Mouse (Mus musculus) spleen, adult 12 weeks (tissue): ENCODE results near the gene Cntnap2.

Source experiments
- DNase-seq: peaks from one replicate; pipeline ENCODE4 v3.0.0; 2022; ENCODE audit warnings: low spot score

The Cntnap2 gene

GRCm38 (mm10) chr6:45059091-45059490 lies at the start of gene Cntnap2:
TSS of gene Cntnap2 (plus strand) at chr6:45059357.
- DNase-seq = no peak

- DNase-seq = no peak
Observed at GRCm38 (mm10) chr6:45026011-45026682, 33.0 kb upstream of the Cntnap2 start.

DNA sequence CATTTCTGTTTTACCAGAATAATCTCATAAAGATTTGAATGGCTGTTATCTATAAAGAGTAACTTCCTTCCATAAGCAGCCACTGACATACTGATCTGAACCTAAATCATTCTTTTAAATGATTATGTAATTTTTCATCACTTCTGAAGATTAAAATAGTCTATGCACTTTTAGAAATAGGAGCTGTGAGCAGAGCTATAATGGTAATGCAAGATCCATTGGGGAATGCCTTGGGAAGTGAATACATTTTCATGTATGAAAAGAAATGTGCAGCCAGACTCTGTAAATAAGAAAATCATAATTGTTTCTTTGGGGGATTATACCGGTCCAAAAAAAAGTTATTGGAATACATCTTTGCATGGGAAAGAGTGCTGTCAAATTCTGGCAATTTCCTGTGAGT lies 19.7 kb upstream of the Cntnap2 start:
- DNase-seq = no peak

GRCm38 (mm10) chr6:45059556-45060471 lies 657 bp downstream of the Cntnap2 start:
- no peak for DNase-seq

- no peak for DNase-seq
Observed at GRCm38 (mm10) chr6:45062214-45062997, 3.2 kb downstream of the Cntnap2 start.

DNA sequence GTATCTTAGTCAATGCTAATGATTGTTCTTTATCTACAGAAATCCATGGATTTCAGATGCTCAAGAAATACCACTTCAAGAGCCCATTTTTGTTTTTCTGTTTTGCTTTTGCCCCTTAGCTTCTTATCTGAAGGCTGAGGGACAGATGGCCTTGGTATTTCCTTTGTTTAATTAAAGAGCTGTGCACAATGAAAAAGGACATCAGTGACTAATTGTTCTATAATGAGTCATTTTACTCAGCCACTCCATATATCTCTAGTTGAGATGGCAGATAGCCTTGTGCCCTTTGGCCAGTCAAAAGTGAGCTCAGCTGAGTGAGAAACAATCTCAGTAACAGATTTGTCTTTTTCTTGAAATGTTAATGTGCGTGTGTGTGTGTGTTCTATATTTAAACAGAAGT lies 29.1 kb downstream of the Cntnap2 start:
- no peak for DNase-seq

DNA sequence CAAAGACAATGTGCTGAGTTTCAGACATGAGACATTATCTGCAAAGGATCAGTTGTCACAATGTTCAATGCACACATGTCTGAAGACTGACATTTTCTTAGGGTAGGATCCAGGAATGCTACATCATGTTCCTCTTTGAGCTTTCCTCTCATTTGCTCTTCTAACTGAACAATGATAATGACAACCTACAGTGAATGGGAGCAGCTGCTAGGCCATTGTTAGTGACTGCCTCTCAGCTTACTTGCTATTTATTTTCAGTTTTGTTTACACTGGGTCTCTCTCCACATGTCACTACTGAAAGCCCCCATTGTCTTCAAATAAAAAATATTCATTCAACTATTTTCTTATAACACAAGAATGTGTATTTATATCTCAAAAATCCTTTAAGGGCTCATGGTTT lies 54.5 kb downstream of the Cntnap2 start:
- DNase-seq = no peak

GRCm38 (mm10) chr6:45144882-45145281 lies 85.7 kb downstream of the Cntnap2 start:
- DNase-seq = no peak

DNA sequence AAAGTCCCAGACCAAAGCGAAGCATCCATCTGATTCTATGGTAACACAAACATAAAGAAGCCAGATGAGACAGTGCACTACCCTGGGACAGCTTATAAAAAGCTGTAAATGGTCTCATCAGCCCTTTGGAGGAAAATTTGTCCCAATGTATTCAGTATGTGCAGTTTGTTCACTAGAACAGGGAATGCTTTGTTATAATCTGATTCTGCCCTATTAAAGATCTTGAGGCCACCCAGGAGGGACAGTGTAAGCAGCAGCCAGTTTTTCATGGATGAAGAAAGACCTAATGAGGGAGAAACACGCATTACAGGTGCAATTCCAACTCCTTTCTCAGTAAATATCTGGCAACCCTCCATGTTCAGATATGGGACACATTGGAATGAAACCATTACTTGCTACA lies 145.9 kb downstream of the Cntnap2 start:
- DNase-seq = no peak

GRCm38 (mm10) chr6:45214330-45214729 lies 155.2 kb downstream of the Cntnap2 start:
- DNase-seq = no peak

DNA sequence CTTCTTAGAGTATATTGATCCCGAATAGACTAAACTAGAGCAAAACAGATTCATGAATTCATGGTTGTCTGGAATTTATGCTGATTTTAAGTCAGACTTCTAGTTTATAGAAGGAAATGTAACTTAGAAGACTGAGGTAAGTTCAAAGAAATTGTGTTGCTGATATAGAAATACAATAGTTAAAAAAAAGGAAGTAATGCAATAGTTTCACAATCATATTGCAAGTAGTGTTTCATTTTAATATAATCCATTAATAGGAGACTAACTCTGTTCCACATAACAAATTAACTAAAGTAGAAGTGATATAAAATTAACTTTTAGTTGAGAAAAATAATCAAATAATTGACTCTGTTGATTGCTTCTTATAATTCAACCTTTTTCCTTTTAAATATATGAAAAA lies 169.8 kb downstream of the Cntnap2 start:
- no peak for DNase-seq

- DNase-seq = no peak
Observed at GRCm38 (mm10) chr6:45232571-45232970, 173.4 kb downstream of the Cntnap2 start.

DNA sequence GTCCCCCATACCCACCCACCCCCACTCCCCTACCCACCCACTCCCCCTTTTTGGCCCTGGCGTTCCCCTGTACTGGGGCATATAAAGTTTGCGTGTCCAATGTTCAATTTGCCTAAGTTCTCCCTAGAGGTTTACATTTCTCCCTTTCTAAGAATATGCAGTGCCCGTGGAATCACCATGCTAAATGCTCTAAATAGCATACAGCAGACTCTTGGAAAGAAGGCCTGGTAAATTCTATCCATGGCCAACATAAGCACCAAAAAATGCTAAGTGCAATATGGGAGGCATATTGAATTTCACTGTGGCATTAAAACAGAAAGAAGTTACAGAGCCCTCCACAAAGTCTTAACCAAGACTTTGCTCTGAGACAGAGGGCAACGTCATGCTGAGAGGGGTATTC lies 177.4 kb downstream of the Cntnap2 start:
- no peak for DNase-seq

- DNase-seq = no peak
Observed at GRCm38 (mm10) chr6:45238117-45238516, 179.0 kb downstream of the Cntnap2 start.

- no peak for DNase-seq
Observed at GRCm38 (mm10) chr6:45241218-45241617, 182.1 kb downstream of the Cntnap2 start.

DNA sequence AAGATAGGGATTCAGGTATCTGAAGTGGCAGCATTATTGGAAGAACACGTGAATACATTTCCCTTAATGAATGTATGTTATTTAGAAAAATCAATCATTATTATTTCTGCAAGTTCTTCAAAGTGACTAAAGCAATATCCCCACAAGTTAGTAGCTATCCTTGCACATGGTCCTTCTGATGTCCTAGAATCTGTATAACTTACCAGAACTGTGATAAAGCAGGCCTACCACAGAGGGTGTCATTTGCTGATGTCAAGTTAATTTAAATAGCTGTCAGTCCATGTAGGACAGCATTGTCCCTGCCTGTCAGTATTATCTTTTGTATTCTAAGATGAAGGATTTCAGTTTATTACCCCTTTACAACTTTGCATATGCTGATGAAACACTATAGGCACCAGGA lies 185.5 kb downstream of the Cntnap2 start:
- no peak for DNase-seq

- DNase-seq = no peak
Observed at GRCm38 (mm10) chr6:45258047-45258446, 198.9 kb downstream of the Cntnap2 start.

DNA sequence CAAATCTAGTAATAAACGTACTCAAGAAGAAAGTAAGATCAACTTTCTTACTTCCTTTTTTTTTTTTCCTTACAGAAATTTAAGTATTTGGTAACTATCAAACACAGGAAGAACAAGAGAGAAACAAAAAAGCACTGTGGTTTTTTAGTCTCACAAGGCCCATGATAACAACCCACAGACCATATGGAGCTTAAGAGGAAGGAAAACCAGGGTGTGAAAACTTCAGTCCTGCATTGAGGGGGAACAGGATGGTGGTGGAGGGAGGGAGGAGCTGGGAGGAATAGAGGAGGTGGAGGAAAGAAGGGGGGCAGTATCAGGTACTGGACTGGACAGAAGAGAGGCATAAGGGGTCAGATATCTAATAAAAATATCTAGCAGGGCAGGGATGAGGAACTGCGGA lies 212.4 kb downstream of the Cntnap2 start:
- DNase-seq = no peak

GRCm38 (mm10) chr6:45273259-45273775 lies 214.2 kb downstream of the Cntnap2 start:
- no peak for DNase-seq

DNA sequence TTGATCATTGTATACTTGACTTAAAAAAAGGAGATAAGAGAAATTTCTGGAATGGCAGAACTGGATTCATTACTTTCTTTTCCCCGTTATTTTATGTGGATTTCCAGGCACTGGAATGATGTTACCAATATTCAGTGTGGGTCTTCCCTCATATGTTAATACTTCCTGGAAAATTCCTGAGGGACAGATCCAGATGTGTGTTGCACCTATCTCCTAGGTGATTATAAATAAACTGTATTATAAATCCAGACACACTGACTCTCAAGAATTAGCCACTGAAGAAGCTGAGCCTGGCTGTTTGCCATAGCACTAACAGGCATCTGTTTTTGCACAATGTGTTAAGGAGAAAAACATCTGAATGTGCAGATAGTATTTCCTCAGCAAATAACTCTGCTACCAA lies 231.0 kb downstream of the Cntnap2 start:
- no peak for DNase-seq

DNA sequence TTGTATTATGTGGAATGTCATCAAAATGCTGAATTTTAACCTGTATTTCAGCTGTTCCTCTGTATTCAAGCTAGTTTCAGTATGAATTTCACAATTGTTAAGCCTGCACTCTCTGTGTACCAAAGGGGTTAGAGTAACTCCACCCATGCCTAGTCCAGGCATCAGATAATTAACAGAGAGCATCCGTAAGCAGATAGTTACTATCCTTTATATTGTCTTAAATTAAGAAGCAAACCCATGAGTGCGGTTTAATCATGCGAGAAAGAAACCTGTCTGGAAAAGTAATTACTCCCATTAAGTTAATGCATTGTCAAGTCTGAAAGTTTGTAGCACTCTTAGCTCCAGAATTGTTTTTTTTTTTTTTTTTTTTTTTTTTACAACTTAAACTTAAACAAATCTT lies 258.3 kb downstream of the Cntnap2 start:
- no peak for DNase-seq

DNA sequence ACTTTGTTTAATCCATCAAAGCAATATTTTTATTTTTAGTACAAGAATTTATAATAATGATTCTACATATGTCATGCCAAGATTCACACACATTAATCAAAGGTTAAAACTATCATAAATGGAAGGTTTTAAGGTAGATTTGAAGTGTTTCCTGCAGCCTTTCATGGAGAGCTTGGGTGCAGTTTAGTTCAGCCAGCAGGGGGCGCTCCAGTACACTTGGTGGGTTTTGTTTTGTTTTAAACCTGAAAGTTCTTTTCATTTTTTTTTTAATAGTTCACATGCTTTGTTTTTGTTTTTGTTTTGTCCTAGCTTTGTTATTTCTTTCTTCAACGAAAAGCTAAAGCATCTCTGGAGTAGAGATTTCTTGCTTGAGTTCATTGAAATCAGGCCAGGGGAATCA lies 264.3 kb downstream of the Cntnap2 start:
- DNase-seq = no peak
